Mouse (Mus musculus) liver, adult 2 months (tissue): ENCODE measurements at regions not wholly inside any gene's neighbourhood (a gene's known extent, or its start where the extent isn't known, plus 50 kb on each side); places are given as distances from the start of the nearest gene placed in this dataset.

Source experiments
- CTCF ChIP-seq: fragments of 200-500 bp; IDR thresholded peaks from 2 replicates; pipeline ENCODE4 v1.5.1; 2011; ENCODE audit warnings: low read depth, low read length, control low read depth
- POLR2A ChIP-seq: fragments of 200-500 bp; IDR thresholded peaks from 2 replicates; pipeline ENCODE4 v1.6.1; 2011; ENCODE audit warnings: low read length, control low read depth; ENCODE audit not compliant: insufficient read depth; ENCODE audit errors: extremely low read depth

- no peak for TF ChIP-seq CTCF
- no peak for TF ChIP-seq POLR2A
Measured at GRCm38 (mm10) chr16:92007351-92007750, 50.7 kb upstream of the Mrps6 start.
